Mouse (Mus musculus): ENCODE results near the gene Fut1. TPM values are rescaled to one million over a fixed set of nuclear protein-coding genes. Genes with fewer than 3 reads are reported as not detected.

The Fut1 gene
- polyA plus RNA-seq, 1 experiment, result 0.21 TPM

GRCm38 (mm10) chr7:45640191-45640957 lies 23.3 kb downstream of the Fut1 start:
- Histone ChIP-seq H3K4me1 (ENCODE audit: control insufficient read depth, insufficient read depth, low read length) (peaks cover 26% of the 10 kb centered on the region), H3K36me3 (ENCODE audit: control insufficient read depth, insufficient read depth, low read length) (no peaks in the 10 kb centered on the region), H3K27ac (ENCODE audit: control insufficient read depth, insufficient read depth, low read depth, low read length) (no peak overlapping the region)

GRCm38 (mm10) chr7:45641391-45642040 lies 24.4 kb downstream of the Fut1 start:
- Histone ChIP-seq H3K27ac (ENCODE audit: control insufficient read depth, insufficient read depth, low read depth, low read length) (no peak overlapping the region), H3K4me3 (ENCODE audit: control insufficient read depth, low read depth, low read length) (no peak overlapping the region), H3K27me3 (ENCODE audit: control insufficient read depth, insufficient read depth, low read length) (no peaks in the 10 kb centered on the region), H3K4me1 (ENCODE audit: control insufficient read depth, insufficient read depth, low read length) (peaks cover 26% of the 10 kb centered on the region), H3K36me3 (ENCODE audit: control insufficient read depth, insufficient read depth, low read length) (no peaks in the 10 kb centered on the region)
- TF ChIP-seq POLR2A (IDR thresholded peaks at IDR 0.05; ENCODE audit: control insufficient read depth, low read depth, low read length) (no peak), CTCF (IDR thresholded peaks at IDR 0.05; ENCODE audit: control insufficient read depth, insufficient read depth, insufficient replicate concordance, low read depth, low read length) (no peak)

More at GRCm38 (mm10) chr7:45640191-45640957, 23.3 kb downstream of the Fut1 start:
- Histone ChIP-seq H3K4me3 (ENCODE audit: control insufficient read depth, low read depth, low read length) (no peak overlapping the region), H3K27me3 (ENCODE audit: control insufficient read depth, insufficient read depth, low read length) (no peaks in the 10 kb centered on the region)
- TF ChIP-seq POLR2A (IDR thresholded peaks at IDR 0.05; ENCODE audit: control insufficient read depth, low read depth, low read length) (no peak), CTCF (IDR thresholded peaks at IDR 0.05; ENCODE audit: control insufficient read depth, insufficient read depth, insufficient replicate concordance, low read depth, low read length) (no peak)

GRCm38 (mm10) chr7:45642083-45642482 lies 25.0 kb downstream of the Fut1 start:
- H3K4me3 ChIP-seq (ENCODE audit: control insufficient read depth, low read depth, low read length), result no peak overlapping the region
- no peaks in the 10 kb centered on the region for H3K36me3 ChIP-seq (ENCODE audit: control insufficient read depth, insufficient read depth, low read length)
- TF ChIP-seq CTCF (IDR thresholded peaks at IDR 0.05; ENCODE audit: control insufficient read depth, insufficient read depth, insufficient replicate concordance, low read depth, low read length) (no peak), POLR2A (IDR thresholded peaks at IDR 0.05; ENCODE audit: control insufficient read depth, low read depth, low read length) (no peak)
- H3K27me3 ChIP-seq (ENCODE audit: control insufficient read depth, insufficient read depth, low read length), result no peaks in the 10 kb centered on the region
- H3K27ac ChIP-seq (ENCODE audit: control insufficient read depth, insufficient read depth, low read depth, low read length), result no peak overlapping the region
- H3K4me1 ChIP-seq (ENCODE audit: control insufficient read depth, insufficient read depth, low read length), result peaks cover 26% of the 10 kb centered on the region

- Histone ChIP-seq H3K27me3 (ENCODE audit: control insufficient read depth, insufficient read depth, low read length) (no peaks in the 10 kb centered on the region), H3K4me1 (ENCODE audit: control insufficient read depth, insufficient read depth, low read length) (peaks cover 26% of the 10 kb centered on the region), H3K4me3 (ENCODE audit: control insufficient read depth, low read depth, low read length) (no peak overlapping the region; the same call in 1 of the 2 replicates), H3K27ac (ENCODE audit: control insufficient read depth, insufficient read depth, low read depth, low read length) (no peak overlapping the region), H3K36me3 (ENCODE audit: control insufficient read depth, insufficient read depth, low read length) (no peaks in the 10 kb centered on the region)
- no peak for TF ChIP-seq POLR2A (IDR thresholded peaks at IDR 0.05; ENCODE audit: control insufficient read depth, low read depth, low read length)
- TF ChIP-seq CTCF (IDR thresholded peaks at IDR 0.05; ENCODE audit: control insufficient read depth, insufficient read depth, insufficient replicate concordance, low read depth, low read length), result no peak
These were observed 25.6 kb downstream of the Fut1 start for GRCm38 (mm10) chr7:45642503-45643255.

- H3K27ac ChIP-seq (ENCODE audit: control insufficient read depth, insufficient read depth, low read depth, low read length), result no peak overlapping the region
These were observed 26.5 kb downstream of the Fut1 start for GRCm38 (mm10) chr7:45643441-45644178.

GRCm38 (mm10) chr7:45644183-45644582 lies 27.1 kb downstream of the Fut1 start:
- Histone ChIP-seq H3K27me3 (ENCODE audit: control insufficient read depth, insufficient read depth, low read length) (no peaks in the 10 kb centered on the region), H3K27ac (ENCODE audit: control insufficient read depth, insufficient read depth, low read depth, low read length) (no peak overlapping the region), H3K36me3 (ENCODE audit: control insufficient read depth, insufficient read depth, low read length) (no peaks in the 10 kb centered on the region), H3K4me1 (ENCODE audit: control insufficient read depth, insufficient read depth, low read length) (peaks cover 17% of the 10 kb centered on the region), H3K4me3 (ENCODE audit: control insufficient read depth, low read depth, low read length) (no peak overlapping the region; the same call in 1 of the 2 replicates)
- TF ChIP-seq POLR2A (IDR thresholded peaks at IDR 0.05; ENCODE audit: control insufficient read depth, low read depth, low read length) (no peak), CTCF (IDR thresholded peaks at IDR 0.05; ENCODE audit: control insufficient read depth, insufficient read depth, insufficient replicate concordance, low read depth, low read length) (no peak)

More at GRCm38 (mm10) chr7:45643441-45644178, 26.5 kb downstream of the Fut1 start:
- peak overlapping the region; percentile 49 for H3K4me3 ChIP-seq (ENCODE audit: control insufficient read depth, low read depth, low read length)
- H3K27me3 ChIP-seq (ENCODE audit: control insufficient read depth, insufficient read depth, low read length), result no peaks in the 10 kb centered on the region
- no peaks in the 10 kb centered on the region for H3K36me3 ChIP-seq (ENCODE audit: control insufficient read depth, insufficient read depth, low read length)
- peaks cover 21% of the 10 kb centered on the region for H3K4me1 ChIP-seq (ENCODE audit: control insufficient read depth, insufficient read depth, low read length)
- TF ChIP-seq POLR2A (IDR thresholded peaks at IDR 0.05; ENCODE audit: control insufficient read depth, low read depth, low read length) (no peak), CTCF (IDR thresholded peaks at IDR 0.05; ENCODE audit: control insufficient read depth, insufficient read depth, insufficient replicate concordance, low read depth, low read length) (no peak)

Data from testis, adult 2 months (tissue).